Mouse (Mus musculus): ENCODE measurements around the gene Layn.

Layn gene

DNA sequence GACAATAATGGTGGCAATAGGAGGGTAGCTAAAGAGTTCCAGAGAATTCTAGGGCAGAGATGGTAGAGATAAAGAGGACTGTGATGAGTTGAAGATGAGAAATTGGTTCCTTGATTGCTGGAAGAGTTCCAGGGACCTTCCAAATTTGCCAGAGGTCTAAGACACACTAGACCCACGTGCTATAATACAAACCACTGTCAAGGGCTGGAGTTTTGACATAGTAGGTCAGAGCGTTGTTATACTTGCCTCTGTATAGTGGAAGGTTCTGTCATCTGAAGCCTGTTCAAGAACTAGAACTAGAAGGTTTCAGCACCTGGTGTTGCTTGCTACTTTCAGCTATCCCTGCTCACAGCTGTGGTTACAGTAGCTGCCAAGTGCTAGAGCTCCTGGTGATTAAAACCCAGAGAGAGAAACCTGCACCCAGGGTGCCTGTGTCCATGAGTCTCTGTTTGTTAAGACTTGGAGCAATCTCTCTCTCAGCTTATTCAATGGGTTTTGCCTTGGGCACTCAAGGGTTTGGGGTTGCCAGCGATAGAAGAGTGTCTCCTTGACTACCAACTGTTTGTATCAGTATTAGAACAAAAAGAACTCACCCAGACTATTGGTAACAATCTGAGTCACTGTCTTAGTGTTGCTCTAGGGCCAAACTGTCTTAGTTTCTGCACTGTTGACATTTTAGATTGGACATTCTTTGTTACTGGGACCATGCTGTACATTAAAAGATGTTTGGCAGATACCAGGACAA, 43.9 kb downstream of the Layn start:
- DNase-seq (ENCODE audit: low spot score in 2 of 2) = no peak

DNA sequence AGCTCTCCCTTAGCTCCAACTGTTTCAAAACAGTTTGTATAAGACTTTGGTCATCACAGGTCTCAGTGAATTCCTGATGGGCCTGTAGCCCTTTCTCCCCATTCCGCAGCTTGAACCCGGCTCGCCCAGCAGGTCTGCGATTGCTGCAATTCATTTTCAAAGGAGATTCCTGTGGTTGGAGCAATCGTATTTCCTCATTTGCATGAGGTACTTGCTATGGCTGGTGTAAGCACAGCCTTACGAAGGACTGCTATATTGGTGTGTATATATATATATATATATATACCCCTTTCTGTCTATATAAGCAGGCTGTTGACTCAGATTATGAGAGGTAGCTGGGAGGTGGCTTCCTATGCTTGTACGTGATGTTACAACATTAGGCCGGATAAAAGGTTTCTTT, 44.6 kb downstream of the Layn start:
- DNase-seq (ENCODE audit: low spot score in 2 of 2) = no peak

DNA sequence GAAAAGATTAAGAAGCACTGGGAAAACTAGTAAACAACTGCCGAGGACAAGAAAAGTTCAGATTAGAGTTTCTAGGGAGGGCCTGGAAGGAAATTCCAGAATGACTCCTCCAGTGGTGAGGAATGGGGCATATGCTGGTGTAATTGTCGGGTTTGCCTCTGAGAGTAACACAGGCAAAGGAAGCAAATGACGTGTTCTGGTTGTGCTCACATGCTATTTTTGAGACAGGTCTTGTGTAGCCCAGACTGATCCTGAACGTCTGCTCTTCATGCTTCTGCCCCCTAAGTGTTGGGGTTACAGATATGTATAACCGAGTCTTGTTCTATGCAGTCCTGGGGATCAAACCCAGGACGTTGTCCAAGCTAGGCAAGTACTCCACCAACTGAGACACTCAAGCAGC, 45.3 kb downstream of the Layn start:
- DNase-seq (ENCODE audit: low spot score in 2 of 2) = no peak

- DNase-seq (ENCODE audit: low spot score in 2 of 2) = no peak
Measured at GRCm38 (mm10) chr9:51030147-51030546, 46.7 kb downstream of the Layn start.

DNA sequence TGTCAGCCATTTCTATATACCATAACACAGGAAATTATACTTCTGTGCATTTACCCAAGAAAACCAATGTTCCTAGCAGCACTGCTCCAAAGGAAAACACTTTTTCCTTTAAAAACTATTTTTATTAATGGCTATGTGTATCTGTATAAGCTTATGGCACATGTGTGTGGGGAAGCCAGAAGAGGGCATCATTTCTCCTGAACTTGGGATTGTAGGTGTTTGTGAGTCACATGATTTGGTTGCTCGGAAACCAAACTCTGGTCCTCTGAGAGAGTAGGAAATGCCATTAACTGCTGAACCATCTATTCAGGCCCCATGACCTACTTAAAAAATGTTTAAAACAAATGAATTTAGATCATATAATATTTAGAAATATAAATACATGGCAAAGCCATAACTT, 49.9 kb downstream of the Layn start:
- DNase-seq (ENCODE audit: low spot score in 2 of 2) = no peak

DNA sequence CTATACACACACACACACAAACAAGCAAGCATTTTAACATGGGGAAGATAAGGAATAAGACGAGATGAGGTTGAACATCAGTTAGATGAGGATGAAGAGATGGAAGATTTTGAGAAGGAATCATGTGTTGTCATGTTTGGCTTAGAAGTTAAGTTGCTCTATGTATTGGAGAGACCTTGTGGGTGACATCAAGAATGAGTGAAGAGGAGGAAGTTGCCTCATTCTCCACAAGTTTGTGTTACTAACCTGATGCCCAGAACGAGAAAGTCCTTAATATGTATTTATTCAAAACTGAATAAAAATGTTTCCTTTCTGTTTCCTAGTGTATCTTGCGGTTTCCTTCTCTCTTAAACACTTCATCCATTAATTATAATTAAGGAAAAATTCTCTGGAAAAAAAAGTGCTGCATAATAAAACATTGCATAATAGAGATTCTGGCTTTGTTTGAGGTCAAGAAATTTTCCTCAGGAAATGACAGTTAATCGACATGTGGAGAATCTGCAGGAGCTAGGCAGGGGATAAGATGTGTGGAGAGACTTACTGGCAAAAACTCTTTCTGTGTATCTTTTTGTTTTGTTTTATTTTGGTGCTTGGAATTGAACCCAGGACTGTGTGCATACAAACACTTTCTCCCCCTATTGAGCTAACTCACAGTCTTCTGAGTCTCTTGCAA, 55.6 kb downstream of the Layn start:
- no peak for DNase-seq (ENCODE audit: low spot score in 2 of 2)

DNA sequence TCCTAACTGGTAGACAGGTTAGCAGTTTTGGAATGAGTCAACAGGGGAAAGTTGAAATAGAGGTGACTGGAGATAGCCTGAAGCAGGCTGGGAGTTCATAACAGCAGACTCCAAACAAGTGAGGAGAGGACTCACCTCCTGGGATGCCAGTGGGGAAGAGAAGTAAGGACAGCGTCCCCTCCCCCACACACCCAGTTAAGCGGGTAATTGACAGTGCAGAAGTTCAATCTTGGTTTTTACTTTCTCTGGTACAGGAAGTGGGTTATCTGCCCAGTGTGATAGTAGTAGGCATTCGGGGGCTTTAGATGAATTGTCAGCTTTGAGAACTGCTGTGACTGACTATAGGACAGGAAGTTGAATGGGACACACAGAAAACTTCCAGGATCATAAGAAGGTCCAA, 56.5 kb downstream of the Layn start:
- no peak for DNase-seq (ENCODE audit: low spot score in 2 of 2)

GRCm38 (mm10) chr9:51019670-51020069, 57.2 kb downstream of the Layn start:
- DNase-seq (ENCODE audit: low spot score in 2 of 2) = no peak

GRCm38 (mm10) chr9:51015732-51016131, 61.2 kb downstream of the Layn start:
- DNase-seq (ENCODE audit: low spot score in 2 of 2) = no peak

DNA sequence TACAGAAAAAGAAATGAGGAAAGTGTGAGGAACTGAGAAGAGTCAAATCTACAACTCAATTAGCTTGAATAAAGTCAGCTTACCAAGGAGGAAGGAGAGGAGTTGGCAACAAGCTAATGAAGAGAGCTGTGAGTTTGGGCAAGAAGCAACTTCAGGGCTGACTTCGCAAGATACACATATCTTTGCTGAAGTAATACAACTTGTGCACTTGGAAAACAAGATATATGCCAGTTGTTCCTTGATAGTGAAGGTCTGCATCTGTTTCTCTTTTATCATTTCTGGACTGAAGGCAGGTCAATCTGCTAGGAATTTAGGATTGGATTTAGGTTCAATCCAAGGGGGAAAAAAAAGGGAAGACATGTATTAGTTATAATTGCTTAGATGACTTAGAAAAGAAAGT, 63.2 kb downstream of the Layn start:
- DNase-seq (ENCODE audit: low spot score in 2 of 2) = no peak

DNA sequence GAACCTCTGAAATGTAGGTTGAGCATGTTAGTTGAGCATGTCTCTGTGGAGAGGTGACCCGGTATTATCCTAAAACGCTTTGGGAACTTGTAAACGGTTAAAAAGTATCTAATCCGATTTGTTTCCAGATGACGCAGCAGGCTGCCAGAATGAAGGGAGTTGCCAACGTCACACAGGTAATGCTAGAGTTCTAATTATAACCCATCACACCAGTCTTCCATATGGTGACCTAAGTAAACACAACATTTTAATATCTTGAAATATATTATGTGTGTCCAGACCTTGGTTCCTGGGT, 67.3 kb downstream of the Layn start:
- no peak for DNase-seq (ENCODE audit: low spot score in 2 of 2)

- DNase-seq (ENCODE audit: low spot score in 2 of 2) = peak; percentile 77 to 87
Measured at GRCm38 (mm10) chr9:51008841-51009655, 67.8 kb downstream of the Layn start, which contains the start of gene Sik2. Gene Sik2 (minus strand): TSS chr9:51009073.

GRCm38 (mm10) chr9:51008068-51008840, 68.6 kb downstream of the Layn start:
- DNase-seq (ENCODE audit: low spot score in 2 of 2) = peak in 1 of 2 experiments; percentile 51

DNA sequence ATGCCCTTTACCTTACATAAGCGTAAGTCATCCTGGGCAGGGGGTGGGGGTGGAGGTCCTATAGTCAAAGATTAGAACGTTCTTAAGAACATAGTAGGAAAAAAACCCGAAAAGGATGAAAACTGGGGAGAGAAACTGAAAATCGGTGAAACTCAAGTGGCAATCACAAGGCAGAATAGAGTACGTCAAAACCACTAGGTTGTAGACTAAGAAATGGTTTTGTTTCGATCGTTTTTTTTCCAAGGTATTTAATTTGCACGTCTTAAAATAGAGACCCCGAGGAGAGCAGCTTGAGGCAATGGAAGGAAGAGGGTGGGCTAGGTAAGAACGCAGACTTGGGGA, 69.2 kb downstream of the Layn start:
- no peak for DNase-seq (ENCODE audit: low spot score in 2 of 2)

- DNase-seq (ENCODE audit: low spot score in 2 of 2) = peak; percentile 11 to 45
Measured at GRCm38 (mm10) chr9:51006846-51007245, 70.0 kb downstream of the Layn start.
